Mouse (Mus musculus): ENCODE results near the gene Nkap. TPM values are rescaled to one million over a fixed set of nuclear protein-coding genes. Genes with fewer than 3 reads are reported as not detected.
"Not testable (repeated sequence)": the region's sequence is repeated elsewhere in the genome, so short reads cannot be mapped to it uniquely, and the experiment has no call there.

Gene Nkap
- 10 to 100 TPM; 23.9 to 29.3 TPM for polyA plus RNA-seq (2017; shearing (Covaris generic))

DNA sequence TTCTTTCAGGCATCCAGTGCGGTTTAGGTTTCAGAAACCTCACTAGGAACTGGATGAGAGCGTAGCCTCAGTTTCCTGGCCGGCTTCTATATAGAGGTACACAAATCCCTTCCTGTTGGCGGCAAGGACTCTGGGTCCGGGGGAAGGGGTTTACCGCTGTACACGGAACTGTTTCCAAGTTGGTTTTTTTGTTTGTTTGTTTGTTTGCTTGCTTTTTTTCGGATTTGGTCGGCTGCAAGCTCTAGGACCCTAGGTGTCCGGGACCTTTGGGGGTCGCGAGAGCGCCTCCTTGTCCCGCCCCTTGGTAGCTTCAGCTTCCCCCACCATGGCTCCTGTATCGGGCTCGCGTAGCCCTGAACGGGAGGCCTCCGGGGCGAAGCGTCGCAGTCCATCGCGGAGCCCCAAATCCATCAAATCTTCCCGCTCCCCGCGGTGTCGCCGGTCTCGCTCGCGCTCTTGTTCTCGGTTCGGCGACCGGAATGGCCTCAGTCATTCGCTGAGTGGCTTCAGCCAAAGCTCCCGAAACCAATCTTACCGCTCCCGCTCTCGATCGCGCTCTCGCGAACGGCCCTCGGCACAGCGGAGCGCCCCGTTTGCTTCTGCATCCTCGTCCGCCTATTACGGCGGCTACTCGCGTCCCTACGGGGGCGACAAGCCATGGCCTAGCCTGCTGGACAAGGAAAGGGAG lies at the start of gene Nkap:
Gene Nkap (plus strand): TSS at position 125 of the 688 bp plus-strand sequence.
- ATAC-seq: peak; percentile 92

DNA sequence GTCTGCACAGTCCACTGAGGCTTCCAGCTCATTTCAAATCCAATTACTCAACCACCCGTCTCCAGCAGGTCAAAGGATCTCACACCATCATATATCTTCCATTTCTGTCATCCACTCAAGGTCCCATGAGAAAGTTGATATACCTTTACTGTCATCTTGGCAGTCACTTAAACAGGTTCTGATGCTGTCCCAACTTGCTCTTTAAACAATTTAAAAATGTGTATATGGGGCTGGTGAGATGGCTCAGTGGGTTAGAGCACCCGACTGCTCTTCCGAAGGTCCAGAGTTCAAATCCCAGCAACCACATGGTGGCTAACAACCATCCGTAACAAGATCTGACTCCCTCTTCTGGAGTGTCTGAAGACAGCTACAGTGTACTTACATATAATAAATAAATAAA lies 46.2 kb upstream of the Nkap start:
- ATAC-seq: not testable (repeated sequence)

DNA sequence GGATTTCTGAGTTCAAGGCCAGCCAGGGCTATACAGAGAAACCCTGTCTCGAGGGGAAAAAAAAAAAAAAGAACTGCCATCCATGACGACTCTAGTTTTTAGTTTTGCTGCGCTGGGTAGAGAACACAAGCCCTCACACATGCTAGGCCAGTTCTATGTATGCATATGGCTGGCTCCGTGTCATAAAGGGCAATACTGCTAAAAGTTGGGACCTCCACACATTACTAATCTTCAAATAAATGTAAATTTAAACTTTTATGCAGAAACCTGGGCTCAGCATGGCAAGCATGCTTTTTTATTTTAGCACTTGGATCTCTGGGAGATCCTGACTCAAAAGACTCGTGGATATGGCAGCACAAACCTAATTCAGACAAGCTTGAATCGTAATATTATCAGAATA lies 45.4 kb upstream of the Nkap start:
- ATAC-seq: no peak

DNA sequence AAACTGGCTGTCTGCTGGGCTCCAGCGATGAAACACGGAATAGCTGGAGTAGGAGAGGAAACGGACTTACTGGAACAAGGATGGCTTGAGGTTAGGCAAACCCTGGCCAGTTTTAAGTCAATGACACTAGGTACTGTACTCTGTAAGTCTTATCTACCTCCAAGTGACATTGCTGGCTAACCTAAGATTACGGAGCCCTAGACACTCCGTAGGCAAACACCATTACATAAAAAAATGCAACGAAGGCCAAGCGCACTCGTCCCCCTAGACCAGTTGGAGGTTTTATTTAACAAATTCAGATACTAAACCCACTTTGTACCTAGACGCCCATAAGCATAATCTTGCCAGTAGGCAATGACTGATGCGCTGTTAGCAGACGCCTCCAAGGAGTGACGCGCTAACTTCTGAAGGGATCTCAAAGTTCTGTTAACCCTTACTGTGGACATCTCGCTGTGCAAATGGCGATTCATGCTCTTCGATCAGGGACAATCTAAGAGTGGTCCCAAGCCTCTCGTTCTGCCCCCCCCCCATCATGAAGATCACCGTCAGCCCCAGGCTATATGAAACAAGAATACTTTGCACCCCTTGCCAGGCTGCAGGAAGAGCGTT lies 42.2 kb upstream of the Nkap start:
- ATAC-seq: peak; percentile 16

DNA sequence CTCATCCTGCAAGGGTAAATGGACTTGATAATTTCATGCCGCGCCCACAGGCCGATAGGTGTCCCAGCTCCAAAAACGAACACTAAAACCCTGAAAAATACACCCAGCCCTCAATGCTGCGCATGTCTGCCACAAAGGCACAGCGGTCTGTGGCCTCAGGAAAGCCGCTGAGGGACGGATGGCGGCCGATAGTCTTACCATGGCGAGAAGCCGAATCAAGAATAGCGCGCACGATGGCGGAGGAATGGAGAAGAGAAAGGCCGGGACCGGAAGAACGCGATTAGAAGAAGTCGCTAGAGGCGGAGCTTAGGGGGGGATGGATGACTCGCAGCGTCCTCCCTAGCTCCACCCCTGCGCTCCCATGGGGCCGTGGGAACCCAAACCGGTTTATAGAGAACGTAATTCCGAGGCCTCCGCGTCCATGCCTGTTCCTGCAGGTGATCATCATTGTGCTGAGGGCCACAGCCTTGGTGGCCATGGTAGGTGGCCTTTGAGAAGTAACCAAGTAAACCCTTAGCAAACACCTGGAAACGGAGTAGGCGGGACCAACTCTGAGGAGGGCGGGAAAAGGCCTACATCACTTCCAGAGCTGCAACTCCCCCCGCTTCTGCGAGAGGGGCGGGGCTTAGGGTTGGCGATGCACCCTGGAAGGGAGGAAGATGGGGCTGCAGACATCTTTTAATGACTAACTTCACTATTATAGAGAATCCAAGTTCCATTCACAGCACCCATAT lies 41.5 kb upstream of the Nkap start, which contains the start of gene Rpl39:
Gene Rpl39 (minus strand): TSS at position 476 of the 734 bp plus-strand sequence.
- ATAC-seq: peak; percentile 91

DNA sequence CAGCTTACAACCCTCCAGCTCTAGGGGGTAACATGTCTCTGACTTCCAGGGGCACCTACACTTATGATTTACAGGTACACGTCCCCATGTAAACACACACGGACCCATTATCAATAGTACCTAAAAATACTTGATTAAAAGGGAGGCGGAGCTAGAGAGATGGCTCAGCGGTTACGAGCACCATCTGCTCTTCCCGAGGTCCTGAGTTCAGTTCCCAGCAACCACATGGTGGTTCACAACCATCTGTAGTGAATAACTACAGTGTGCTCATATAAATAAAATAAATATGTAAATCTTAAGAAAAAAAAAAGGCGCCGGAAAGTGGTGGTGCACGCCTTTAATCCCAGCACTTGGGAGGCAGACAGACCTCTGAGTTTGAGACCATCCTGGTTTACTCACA lies 40.9 kb upstream of the Nkap start:
- ATAC-seq: peak; percentile 35

DNA sequence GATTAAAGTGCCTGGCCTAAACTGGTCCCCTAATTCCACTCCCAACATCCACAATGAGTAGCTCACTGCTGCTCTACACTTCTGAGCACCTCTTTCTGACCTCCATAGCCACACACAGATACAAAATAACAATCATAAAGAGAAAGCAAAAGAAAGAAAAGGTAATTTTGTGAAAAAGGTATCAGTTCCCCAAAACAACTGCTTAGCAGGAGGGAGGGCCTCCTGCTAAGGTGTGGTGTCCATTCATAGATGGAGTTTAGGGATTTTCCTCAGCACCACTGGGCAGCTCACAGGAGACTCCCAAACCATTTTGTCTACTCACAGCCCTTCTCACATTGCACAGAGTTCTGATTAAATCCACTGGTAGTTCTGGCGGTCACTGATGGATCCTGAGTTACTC lies 37.8 kb upstream of the Nkap start:
- no peak for ATAC-seq

DNA sequence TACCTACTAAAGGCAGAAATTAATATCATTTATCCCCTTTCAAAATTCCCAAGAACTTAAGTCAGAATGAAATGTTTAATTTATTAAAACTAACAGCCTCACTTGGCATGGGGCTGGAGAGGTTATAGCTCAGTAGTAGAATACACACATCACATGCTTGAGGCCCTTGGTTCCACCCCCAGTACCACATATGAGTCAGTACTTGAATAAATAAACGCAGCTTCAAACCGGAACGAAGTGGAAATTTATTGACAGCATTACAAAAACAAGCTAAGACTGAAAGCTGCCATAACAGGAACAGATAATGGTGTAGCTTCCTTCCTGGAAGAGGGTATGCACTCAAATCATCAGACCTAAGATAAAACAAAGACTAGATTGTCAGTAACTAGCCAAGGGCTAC lies 35.1 kb upstream of the Nkap start:
- ATAC-seq: peak; percentile 89

DNA sequence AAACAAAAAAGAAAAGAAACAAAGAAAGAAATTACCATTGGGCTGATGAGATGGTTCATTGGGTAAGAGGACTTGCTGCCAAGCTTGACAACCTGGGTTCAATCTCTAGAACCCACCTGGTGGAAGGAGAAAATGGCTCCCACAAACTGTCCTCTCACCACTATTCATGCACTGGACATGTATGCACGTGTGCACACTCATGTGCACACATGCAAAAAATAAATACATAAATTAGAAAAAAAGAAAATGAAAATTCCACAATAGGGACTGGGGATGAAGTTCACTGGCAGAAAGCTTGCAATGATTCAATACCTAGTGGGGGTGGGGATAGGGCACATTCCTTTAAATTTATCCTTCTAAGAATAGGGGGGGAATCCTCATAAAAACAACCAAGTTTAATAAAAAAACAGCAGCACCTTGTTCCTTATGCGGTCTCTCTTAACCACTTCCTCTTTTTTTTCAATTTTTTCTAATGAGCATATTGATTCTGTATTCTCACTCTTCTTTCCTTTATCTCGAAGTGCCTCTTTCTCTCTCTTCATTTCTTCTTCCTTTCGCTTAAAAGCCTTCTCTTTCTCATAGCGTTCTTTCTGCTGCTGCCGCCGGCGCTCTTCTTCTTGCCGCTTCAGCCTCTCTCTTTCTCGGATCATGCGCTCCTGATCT lies 31.4 kb upstream of the Nkap start:
- peak; percentile 35 for ATAC-seq

DNA sequence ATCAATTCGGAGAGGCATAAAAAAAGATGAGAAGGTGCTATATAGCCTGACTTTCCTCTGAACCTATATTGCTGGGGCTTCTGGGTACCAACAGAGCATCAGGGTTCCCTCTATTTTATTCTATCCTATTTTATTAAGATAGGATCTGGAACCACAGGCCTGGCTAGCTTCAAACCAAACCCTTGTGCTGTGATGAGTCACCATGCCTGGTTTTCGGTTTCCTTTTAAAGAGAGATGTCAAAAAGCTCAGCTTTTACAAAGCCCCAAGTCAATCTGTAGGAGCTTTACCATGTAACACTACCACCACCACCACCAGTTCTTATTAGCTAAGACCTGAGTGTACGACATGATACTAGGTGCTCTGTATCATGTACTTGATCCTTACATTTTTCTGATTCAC lies 27.9 kb upstream of the Nkap start:
- no peak for ATAC-seq

DNA sequence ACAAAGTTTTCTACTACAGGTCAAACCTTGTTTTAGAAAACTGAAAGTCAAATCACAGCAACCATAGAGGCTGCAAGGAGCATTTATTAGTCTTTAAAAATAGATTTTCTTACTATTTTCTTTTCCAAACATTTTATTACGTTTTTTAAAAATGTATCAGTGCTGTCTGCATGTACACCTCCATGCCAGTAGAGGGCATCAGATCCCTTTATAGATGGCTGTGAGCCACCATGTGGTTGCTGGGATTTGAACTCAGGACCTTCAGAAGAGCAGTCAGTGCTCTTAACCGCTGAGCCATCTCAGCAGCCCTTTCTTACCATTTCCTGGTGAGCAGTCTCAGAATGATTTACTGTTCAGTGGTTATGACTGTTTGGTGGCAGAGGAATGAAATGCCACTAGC lies 22.8 kb upstream of the Nkap start:
- no peak for ATAC-seq

DNA sequence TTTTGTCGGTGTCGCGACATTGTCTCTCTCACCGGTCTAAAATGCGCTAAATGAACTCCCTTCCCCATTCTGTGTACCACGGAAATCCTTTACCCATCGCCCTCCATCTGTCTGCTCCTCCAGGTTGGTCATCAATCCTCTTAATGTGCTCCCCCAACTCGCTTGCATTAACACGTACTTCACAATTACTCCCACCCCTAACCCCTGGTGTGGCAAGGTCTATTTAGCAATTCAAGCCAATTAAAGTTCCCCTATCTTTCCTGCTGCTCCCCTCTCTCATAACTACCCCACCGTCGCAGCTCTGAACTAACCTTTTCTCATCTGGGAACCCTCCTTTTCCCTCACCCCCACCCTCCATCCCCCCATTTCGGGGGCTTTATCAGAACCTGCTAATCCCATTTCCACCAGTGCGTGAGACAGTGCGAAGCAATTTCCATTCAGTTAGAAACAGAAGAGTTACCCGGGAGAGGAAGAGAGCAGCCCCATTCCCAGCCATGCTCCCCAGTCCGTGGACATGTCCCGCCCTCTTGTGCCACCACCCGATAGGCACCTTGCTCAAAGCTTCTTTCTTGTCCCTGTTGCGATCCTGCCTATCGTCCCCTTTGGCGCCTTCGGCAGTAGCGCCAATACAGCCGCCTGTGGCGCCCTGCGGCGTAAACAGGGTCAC lies 16.9 kb upstream of the Nkap start:
- peak; percentile 48 for ATAC-seq

DNA sequence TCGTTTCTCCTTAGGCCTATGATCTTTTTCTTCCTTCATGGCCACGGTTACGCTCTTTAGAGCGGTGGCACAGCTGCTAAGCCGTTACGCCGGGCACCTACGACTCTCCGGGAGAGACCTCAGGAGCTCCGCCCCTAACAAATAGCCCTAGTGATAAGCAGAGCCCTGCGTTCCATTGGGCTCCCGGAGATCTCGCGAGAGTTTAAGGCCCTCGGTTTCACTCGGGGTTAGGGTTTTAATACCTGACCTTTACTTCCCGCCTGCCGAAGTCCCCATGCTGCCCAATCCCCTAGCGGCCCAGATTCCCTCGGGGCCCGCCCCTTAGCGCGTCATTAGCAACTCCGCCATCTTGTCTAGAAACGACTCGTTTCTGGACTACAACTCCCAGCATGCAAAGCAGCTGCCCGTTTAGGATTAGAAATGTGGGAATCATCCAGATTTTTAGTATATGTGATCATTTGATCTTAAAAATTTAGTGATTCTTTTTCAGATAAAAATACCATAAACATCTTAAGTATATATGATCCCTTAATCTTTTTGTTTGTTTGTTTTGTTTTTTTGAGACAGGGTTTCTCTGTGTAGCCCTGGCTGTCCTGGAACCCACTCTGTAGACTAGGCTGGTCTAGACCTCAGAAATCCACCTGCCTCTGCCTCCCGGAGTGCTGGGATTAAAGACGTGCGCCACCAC lies 16.3 kb upstream of the Nkap start, which contains the start of gene Upf3b:
Gene Upf3b (minus strand): TSS at position 130 of the 688 bp plus-strand sequence.
- peak; percentile 97 for ATAC-seq

DNA sequence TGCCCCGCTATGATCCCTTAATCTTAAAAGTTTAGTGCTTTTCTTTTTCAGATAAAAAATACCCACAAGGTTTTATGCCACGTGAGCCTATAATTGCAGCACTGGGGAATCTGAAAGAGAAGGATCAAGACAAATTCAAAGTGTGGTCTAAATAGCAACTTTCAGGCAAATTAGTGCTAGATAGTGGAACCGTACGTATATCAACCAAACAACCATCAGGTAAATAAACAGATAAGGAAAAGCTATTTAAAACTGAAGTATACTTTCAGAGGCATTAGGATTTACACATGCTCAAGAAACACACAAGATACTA lies 15.8 kb upstream of the Nkap start:
- ATAC-seq: no peak

DNA sequence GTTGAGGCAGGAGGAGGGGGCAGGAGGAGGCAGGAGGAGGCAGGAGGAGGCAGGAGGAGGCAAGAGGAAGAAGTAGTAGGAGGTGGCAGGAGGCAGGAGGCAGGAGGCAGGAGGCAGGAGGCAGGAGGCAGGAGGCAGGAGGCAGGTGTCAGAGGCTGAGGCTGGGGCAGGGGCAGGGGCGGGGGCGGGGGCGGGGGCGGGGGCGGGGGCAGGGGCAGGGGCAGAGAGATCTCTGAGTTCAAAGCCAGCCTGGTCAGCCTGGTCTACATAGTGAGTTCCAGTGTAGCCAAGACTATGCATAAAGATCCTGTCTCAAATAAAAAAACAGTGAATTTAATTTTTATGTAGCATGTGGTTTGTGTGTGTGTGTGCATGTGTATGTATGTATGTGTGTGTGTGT lies 9.5 kb upstream of the Nkap start:
- ATAC-seq: no peak

DNA sequence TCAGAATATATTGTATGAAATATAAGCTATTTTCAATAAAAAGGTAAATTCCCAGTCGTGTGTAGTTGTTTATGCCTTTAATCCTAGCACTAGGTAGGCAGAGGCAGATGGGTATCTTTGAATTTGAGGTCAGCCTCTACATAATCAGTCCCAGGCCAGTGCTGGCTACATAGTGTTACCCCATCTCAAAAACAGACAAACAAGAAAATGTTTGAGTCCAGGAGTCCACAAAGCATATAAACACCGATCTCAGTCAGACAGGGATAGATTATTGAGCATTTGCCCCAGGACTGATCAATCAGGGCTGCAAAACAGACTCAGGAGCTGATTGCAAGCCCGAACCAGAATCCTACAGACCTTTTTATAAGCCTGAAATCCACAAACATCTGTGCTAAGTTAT lies 7.0 kb upstream of the Nkap start:
- no peak for ATAC-seq

DNA sequence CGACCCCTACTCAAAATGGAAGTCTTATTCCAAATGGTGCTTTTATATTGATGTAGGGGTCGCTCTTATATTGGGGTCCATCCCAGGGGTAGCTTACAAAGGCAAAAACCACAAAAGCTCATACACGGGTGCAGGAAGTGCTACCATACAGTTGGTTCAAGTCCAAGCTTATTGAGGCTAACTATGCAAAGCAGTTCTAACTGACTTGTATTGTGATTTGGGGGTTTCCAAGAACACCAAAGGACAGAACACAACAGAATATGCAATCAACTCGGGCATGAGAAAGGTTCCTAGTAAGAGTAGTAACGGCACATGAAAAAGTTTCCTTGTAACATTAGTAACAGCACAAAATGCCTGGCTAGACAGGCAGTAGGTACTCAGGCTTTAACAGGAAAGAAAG lies 6.4 kb upstream of the Nkap start:
- no peak for ATAC-seq

DNA sequence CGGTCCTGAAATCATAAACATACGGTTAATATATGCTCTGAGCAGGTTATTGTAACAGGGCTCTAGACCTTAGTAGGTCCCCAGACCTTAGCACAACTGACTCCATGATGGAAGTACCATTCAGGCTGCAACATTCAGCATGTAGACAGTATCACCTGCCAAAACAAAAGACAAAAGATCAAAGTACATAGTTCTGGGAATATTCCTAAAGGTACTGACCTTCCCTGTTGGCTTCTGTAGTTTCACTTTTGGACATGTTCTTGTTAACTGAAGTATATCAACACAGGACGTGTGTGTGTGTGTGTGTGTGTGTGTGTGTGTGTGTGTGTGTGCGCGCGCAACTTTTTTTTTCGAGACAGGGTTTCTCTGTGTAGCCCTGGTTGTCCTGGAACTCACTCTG lies 1.1 kb upstream of the Nkap start:
- no peak for ATAC-seq

DNA sequence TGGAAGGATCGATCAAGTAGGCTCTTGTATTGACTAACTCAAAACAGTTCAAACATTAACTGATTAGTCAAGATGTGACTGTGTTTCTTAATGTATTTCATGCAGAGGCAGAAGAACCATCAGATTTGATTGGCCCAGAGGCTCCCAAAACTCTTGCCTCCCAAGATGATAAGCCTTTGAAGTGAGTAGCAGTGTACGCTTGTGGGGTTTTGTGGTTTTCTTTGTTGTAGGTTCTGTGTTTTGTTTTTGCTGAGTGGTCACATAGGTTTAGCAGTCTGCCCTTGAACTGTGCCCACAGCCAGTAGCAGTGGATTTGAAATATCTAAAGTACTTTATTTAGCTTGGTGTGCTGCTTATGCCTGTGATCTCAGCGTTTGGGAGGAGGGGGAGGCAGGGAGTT lies 15.1 kb downstream of the Nkap start:
- ATAC-seq: peak; percentile 62

DNA sequence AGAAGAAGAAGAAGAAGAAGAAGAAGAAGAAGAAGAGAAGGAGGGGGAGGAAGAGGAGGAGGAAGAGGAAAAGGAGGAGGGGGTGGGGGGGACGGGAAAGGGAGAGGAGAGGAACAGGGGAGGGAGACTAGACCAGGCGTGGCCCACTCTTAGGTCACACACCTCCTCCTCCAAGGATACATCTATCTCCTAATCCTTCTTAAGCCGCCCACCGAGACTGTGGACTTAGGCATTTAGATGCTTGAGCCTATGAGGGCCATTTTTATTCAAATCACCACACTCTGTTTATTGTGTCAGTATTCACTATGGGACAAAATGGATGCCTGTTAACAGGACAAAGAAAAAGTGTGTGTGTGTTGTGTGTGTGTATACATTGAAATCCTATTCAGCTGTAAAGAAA lies 17.9 kb downstream of the Nkap start:
- not testable (repeated sequence) for ATAC-seq

DNA sequence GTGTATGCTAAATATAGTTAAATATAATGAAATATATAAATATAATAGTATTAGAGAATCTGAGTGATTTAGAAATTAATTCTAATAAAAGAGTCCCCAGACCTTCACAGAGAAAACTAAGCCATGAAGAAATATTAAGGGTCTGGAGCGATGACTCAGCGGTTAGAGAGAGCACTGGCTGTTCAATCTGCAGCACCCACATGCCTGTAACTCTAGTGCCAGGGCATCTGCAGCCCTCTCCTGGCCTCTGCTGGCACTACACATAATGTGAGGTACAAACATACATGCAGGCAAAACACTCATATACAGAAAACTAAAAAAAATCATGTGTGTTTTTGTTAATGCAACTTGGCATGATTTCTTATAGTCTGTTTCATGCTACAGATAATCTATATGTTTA lies 18.4 kb downstream of the Nkap start:
- peak; percentile 74 for ATAC-seq

DNA sequence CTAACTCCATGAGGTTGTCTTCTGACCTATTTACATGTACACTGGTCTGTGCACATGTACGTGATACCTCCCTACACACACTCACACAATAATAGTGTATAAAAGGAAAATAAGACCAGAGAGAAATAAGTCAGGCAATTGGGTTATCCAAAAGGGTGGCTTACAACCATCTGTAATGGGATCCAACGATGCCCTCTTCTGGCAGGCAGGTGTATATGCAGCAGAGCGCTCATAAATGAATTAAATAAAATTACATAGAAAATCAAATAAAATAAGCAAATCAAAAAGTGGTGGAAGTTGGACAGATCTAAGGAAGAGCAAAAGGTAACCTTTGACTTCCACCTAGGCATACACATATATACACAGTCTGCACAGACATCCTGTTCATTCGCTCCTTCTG lies 31.2 kb downstream of the Nkap start:
- peak; percentile 53 for ATAC-seq
